Mouse (Mus musculus) brain, embryonic 14.5 days (tissue): ENCODE data around the gene Ascc3.

Experiments
- CTCF ChIP-seq: fragments of 200-500 bp; IDR thresholded peaks from 2 replicates; pipeline ENCODE4 v1.5.1; 2012; ENCODE audit warnings: inconsistent platforms, mild to moderate bottlenecking, moderate library complexity, borderline replicate concordance; ENCODE audit not compliant: insufficient read depth, insufficient read length; ENCODE audit errors: extremely low read depth
- POLR2A ChIP-seq: fragments of 200-500 bp; IDR thresholded peaks from 2 replicates; pipeline ENCODE4 v1.6.1; 2012; ENCODE audit warnings: mild to moderate bottlenecking, inconsistent platforms, borderline replicate concordance; ENCODE audit not compliant: poor library complexity, insufficient read depth, insufficient read length, severe bottlenecking; ENCODE audit errors: extremely low read depth

GRCm38 (mm10) chr10:50671517-50671916 is 79.0 kb downstream of the Ascc3 start:
- no peak for TF ChIP-seq CTCF
- TF ChIP-seq POLR2A = no peak
